Mouse (Mus musculus) myocyte (in vitro differentiated cells): Measurements from ENCODE around the gene Tulp1.

Source experiments
- CEBPB ChIP-seq: IDR thresholded peaks from 2 replicates; pipeline ENCODE4 v1.6.1; 2011; ENCODE audit warnings: mild to moderate bottlenecking, moderate library complexity; ENCODE audit not compliant: poor library complexity, insufficient read depth, severe bottlenecking
- MAX ChIP-seq: IDR thresholded peaks from one replicate; pipeline ENCODE4 v1.6.1; 2011; ENCODE audit warnings: low read depth, mild to moderate bottlenecking, control low read depth
- POLR2A ChIP-seq: IDR thresholded peaks from one replicate; pipeline ENCODE4 v1.6.1; 2011; ENCODE audit warnings: low read depth, mild to moderate bottlenecking, control low read depth, moderate library complexity; ENCODE audit not compliant: insufficient read length
- TCF12 ChIP-seq: IDR thresholded peaks from one replicate; pipeline ENCODE4 v1.6.1; 2011; ENCODE audit warnings: mild to moderate bottlenecking, control low read depth; ENCODE audit not compliant: poor library complexity, insufficient read depth, severe bottlenecking
- USF1 ChIP-seq: IDR thresholded peaks from one replicate; pipeline ENCODE4 v1.6.1; 2011; ENCODE audit warnings: low read depth, mild to moderate bottlenecking, control low read depth, moderate library complexity

DNA sequence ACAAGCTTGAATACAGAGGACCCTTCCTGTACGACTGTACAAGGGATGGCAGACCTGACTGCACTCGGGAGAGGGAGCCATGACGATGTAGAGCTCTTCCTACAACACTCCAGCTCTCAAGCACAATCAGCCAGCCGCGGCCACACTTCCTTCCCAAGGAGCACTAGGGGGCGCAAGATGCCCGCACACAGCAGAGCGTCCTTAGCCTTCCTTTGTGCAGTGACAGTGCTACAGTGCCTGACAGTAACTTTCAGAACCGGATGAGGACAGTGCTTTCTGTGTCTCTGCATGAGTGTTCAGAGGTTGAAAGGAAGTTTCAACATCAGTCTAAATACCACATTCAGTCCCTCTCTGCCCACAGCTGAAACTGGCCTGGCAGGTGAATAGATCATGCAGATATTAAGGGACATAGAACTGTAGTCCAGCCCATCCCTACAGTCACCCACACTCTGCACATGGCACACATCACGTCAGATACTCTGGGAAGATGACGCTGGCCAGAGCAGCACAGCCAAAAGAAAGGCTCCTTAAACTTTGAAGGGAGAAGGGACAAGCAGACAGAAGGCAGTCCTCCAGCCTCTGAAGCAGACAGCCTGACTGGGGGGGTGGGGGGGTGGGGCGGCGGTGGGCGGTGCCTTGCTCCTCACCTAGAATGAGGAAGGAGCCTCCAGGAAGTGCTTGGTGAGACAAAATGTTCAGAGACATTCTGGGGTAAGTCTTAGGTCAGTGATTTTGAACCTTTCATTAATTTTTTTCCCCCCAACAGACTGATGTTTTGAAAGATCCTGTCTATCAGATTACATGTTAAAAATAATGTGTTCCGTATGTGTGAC lies 42.6 kb upstream of the Tulp1 start:
- no peak for TF ChIP-seq POLR2A
- no peak for TF ChIP-seq CEBPB
- no peak for TF ChIP-seq USF1
- no peak for TF ChIP-seq TCF12
- TF ChIP-seq MAX = no peak
